Mouse (Mus musculus) neural tube, embryonic 15.5 days (tissue): ENCODE results near the gene Parva. TPM values are rescaled to one million over a fixed set of nuclear protein-coding genes. Genes with fewer than 3 reads are reported as not detected.

Experiments
- ATAC-seq: fragments of 200-750 bp; cut with Nextera tagmentation; 2 replicates; pipeline ENCODE4 v1.8.0; 2017; ENCODE audit warnings: mild to moderate bottlenecking, moderate TSS enrichment, moderate library complexity; ENCODE audit not compliant: low FRiP score
- H3K27ac ChIP-seq: fragments of 300-500 bp; sonication (generic); replicated peaks from 2 replicates; pipeline ENCODE4 v1.5.1; 2015; ENCODE audit warnings: mild to moderate bottlenecking, inconsistent platforms
- H3K27me3 ChIP-seq: fragments of 300-500 bp; sonication (generic); replicated peaks from 2 replicates; pipeline ENCODE4 v1.6.1; 2015; ENCODE audit warnings: inconsistent platforms
- H3K36me3 ChIP-seq: fragments of 300-500 bp; sonication (generic); 2 replicates; pipeline ENCODE4 v1.6.1; 2015; ENCODE audit warnings: inconsistent platforms
- H3K4me1 ChIP-seq: fragments of 300-500 bp; sonication (generic); 2 replicates; pipeline ENCODE4 v1.6.1; 2015; ENCODE audit warnings: inconsistent platforms
- H3K4me2 ChIP-seq: fragments of 300-500 bp; sonication (generic); 2 replicates; pipeline ENCODE4 v1.6.1; 2015; ENCODE audit warnings: inconsistent platforms, mild to moderate bottlenecking, moderate library complexity
- H3K4me3 ChIP-seq: fragments of 300-500 bp; sonication (generic); replicated peaks from 2 replicates; pipeline ENCODE4 v1.5.1; 2015; ENCODE audit warnings: mild to moderate bottlenecking, inconsistent platforms
- H3K9ac ChIP-seq: fragments of 300-500 bp; sonication (generic); replicated peaks from 2 replicates; pipeline ENCODE4 v1.6.1; 2015; ENCODE audit warnings: mild to moderate bottlenecking, inconsistent platforms
- H3K9me3 ChIP-seq: fragments of 300-500 bp; sonication (generic); replicated peaks from 2 replicates; pipeline ENCODE4 v1.6.1; 2016; ENCODE audit warnings: inconsistent platforms
- WGBS: fragments of 180-500 bp; shearing (Covaris S2); methylation state at CpG from one replicate; pipeline ENCODE4 v1.1.7; 2015; ENCODE audit warnings: mixed read lengths; 5-methylcytosine and 5-hydroxymethylcytosine counted together
- polyA plus RNA-seq: library from polyadenylated mRNA; unstranded; fragments of >200 nt; fragmentation: Nextera tagmentation; extraction: Ambion mirVana; gene quantifications from 2 replicates; pipeline ENCODE4 v1.2.1, GENCODE M21; 2015

Parva gene
- polyA plus RNA-seq, 1 experiment from 2014 or later = 23.7 TPM

DNA sequence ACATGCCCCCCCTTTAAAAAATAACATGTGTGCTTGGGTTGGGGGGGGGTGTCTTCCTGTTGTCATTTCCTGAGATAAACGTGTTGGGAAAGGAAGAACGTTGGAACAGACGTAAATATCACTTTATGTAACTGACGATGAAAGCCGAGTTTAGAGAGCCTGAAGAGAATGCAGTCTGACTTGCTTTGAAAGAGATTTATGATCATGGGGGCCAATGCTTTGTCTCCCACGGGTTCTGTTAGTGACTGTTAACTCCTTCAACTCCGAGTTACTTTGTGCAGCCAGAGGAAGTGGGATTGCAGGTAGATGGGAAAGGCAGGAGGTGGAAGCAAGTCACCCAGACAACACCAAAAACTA lies 72.8 kb downstream of the Parva start:
- no peak overlapping the region for H3K4me3 ChIP-seq
- no peaks in the 10 kb centered on the region for H3K27me3 ChIP-seq
- H3K9me3 ChIP-seq = no peaks in the 10 kb centered on the region
- no peak for ATAC-seq
- H3K27ac ChIP-seq = no peak overlapping the region
- no peak overlapping the region for H3K4me2 ChIP-seq
- 3% methylated on average over 7 of the region's 7 CpGs for WGBS
- H3K9ac ChIP-seq = no peak overlapping the region
- peaks cover 45% of the 10 kb centered on the region for H3K4me1 ChIP-seq
- H3K36me3 ChIP-seq = no peaks in the 10 kb centered on the region

DNA sequence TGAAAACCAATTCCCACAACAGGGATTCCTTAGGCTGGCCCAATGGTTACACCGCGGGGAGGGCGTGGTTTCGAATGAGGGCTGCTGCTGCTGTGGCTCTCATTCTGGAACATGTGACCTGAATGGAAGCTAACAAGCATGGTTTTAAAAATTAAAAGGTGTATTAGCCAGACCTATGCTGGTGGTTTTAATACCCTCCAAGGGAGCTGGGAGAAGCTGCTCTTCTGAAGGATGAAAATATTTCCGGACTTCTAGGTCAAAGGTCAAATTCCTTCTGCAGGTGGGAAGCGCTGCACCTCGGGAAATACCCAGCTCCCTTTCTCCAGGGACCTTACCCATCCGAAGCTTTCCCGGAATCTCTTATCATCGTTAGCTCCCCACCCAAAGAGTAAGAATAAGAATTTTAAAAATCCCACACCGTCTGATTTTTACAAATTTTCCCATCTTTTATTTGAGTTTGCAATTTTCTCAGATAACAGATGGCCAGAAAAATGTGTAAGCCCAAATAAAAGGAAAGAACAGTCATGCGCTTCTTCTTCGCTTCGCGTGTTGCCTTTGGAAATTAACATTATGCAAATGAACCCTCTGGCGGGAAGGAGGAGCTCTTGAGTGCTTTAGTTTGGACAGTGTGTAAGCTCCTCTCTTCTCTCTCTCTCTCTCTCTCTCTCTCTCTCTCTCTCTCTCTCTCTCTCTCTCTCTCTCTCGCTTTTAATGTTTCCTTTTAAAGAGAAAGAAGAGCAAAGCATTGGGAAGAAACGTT lies 74.9 kb downstream of the Parva start:
- Histone ChIP-seq H3K9ac (no peak overlapping the region), H3K4me3 (no peak overlapping the region), H3K9me3 (no peaks in the 10 kb centered on the region), H3K4me2 (peak overlapping the region; percentile 43), H3K27ac (0 out of 2 replicates have a peak overlapping the region, but pooled peaks have one; percentile 18), H3K36me3 (no peaks in the 10 kb centered on the region), H3K27me3 (no peaks in the 10 kb centered on the region), H3K4me1 (peaks cover 40% of the 10 kb centered on the region)
- 0 out of 2 replicates have a peak, but pooled peaks have one; percentile 33 for ATAC-seq
- 23% methylated on average over 18 of the region's 18 CpGs for WGBS

DNA sequence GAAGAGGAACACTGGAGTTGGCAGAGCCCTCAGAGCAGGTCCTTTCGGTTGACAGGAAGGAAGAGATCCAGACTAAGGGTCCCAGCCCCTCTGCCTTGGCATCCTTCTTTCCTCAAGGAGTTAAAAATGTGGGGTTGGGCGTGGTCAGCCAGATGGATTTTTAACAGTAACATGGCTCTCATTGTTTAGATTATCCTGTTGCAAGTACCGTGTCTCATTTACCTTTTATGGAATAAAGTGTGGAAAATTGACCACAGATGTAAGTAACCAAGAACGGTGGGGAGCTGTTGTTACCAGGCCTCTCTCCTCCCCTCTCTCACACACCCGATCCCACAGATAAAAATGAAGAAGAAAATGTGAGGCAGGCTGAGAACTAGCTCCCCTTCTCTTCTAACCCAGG lies 75.5 kb downstream of the Parva start:
- H3K4me2 ChIP-seq = peak overlapping the region; percentile 43
- ATAC-seq = no peak
- 20% methylated on average over 5 of the region's 5 CpGs for WGBS
- no peak overlapping the region for H3K9ac ChIP-seq
- H3K36me3 ChIP-seq = no peaks in the 10 kb centered on the region
- H3K4me3 ChIP-seq = no peak overlapping the region
- no peaks in the 10 kb centered on the region for H3K27me3 ChIP-seq
- peaks cover 40% of the 10 kb centered on the region for H3K4me1 ChIP-seq
- 0 out of 2 replicates have a peak overlapping the region, but pooled peaks have one; percentile 18 for H3K27ac ChIP-seq
- H3K9me3 ChIP-seq = no peaks in the 10 kb centered on the region

DNA sequence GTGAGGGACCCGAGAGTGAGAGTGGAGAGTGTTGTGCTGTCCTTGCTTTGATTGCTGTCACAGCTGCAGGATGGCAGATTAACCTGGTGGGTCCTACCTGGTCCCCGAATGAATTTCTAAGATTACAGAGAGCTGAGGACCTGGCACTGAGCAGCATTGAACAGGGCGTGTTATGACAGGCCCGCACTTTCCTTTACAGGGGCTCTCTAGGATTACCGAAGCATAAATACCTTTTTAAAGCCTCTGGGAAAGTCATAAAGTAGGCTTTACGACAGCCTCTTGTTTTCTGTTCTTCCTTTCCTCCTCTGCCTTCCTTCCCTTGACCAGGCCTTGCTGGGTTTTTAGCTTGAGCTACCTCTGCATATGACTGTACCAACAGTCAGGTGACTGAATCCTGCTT lies 76.1 kb downstream of the Parva start:
- H3K36me3 ChIP-seq = no peaks in the 10 kb centered on the region
- H3K4me2 ChIP-seq = no peak overlapping the region
- H3K9me3 ChIP-seq = no peaks in the 10 kb centered on the region
- H3K4me3 ChIP-seq = no peak overlapping the region
- peaks cover 40% of the 10 kb centered on the region for H3K4me1 ChIP-seq
- 0 out of 2 replicates have a peak overlapping the region, but pooled peaks have one; percentile 18 for H3K27ac ChIP-seq
- no peak overlapping the region for H3K9ac ChIP-seq
- ATAC-seq = no peak
- 27% methylated on average over 6 of the region's 6 CpGs for WGBS
- no peaks in the 10 kb centered on the region for H3K27me3 ChIP-seq

DNA sequence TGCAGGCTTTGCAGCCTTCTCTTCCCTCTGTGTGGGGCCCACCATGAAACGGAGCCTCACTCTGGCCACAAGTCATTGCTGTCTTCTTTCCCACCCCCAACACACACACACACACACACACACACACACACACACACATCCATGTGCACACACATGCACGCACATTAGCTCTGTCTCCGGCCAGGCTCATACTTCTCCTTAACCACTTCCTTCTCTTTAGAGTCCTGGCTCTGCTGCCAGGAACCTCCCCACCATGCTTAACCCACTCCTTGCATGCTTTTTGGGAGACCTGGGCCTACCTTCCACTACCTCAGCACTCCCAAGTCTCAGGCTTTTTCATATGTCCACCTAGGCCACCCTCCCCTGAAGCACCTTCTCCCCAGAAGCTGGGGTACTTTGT lies 76.6 kb downstream of the Parva start:
- 78% methylated on average over 3 of the region's 3 CpGs for WGBS
- no peaks in the 10 kb centered on the region for H3K36me3 ChIP-seq
- ATAC-seq = no peak
- H3K9me3 ChIP-seq = no peaks in the 10 kb centered on the region
- no peak overlapping the region for H3K9ac ChIP-seq
- H3K27me3 ChIP-seq = no peaks in the 10 kb centered on the region
- no peak overlapping the region for H3K4me2 ChIP-seq
- H3K4me1 ChIP-seq = peaks cover 38% of the 10 kb centered on the region
- no peak overlapping the region for H3K4me3 ChIP-seq
- no peak overlapping the region for H3K27ac ChIP-seq

DNA sequence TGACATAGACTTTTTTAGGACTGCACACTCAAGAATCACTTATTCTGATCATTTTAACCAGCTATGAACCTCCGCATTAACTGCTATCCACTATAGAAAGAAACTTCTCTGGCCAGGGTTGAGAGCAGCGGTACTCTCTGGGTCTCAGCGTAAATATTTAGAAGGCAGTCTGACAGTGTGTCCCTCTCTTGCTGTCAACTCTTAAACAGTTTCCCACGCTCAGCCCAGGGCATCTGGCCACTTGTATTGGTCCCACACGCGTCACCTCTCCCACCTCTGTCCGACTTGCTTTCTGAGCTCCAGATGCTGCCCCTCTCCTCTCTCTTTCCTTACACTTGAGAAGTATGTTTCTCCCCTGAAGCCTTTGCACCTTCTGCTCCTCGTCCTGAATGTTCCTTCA lies 81.8 kb downstream of the Parva start:
- Histone ChIP-seq H3K9ac (no peak overlapping the region), H3K4me2 (no peak overlapping the region), H3K4me1 (peaks cover 4% of the 10 kb centered on the region), H3K9me3 (no peaks in the 10 kb centered on the region), H3K36me3 (no peaks in the 10 kb centered on the region), H3K27ac (no peak overlapping the region), H3K27me3 (no peaks in the 10 kb centered on the region), H3K4me3 (no peak overlapping the region)
- no peak for ATAC-seq
- WGBS = 90% methylated on average over 8 of the region's 8 CpGs

DNA sequence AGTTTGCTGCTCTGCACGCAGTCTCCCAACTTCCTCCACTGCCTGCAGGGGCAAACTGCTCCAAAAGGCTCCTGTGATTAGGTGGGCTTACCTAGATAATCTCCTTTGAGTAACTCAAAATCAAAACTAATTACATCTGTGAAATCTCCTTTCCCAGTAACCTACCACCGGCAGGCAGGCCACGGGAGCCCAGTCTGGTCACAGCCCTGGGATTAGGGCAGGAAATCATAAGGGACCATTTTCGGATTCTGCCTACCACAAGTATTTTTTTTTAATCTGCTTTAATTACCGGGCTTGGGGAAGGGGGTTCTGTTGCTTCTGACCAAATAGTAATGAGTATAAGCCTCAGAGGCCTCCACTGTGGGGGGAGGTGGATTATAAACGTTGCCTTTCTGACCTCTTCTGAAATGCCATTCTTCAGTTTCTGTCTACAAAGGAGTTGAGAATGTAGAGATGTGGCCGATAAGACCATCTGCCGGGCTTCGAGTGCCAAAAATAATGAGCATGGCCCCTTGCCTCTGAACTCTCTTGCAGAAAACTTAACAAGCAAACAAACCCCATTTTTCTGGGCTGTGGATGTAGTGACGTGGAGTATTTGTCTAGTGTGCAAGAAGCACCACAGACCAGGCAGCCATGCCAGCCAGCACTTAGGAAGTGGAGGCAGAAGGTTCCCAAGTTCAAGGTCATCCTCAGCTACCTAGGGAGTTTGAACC lies 83.2 kb downstream of the Parva start:
- Histone ChIP-seq H3K9ac (no peak overlapping the region), H3K4me1 (peaks cover 4% of the 10 kb centered on the region), H3K4me3 (no peak overlapping the region), H3K9me3 (no peaks in the 10 kb centered on the region), H3K4me2 (no peak overlapping the region), H3K27ac (no peak overlapping the region), H3K36me3 (no peaks in the 10 kb centered on the region), H3K27me3 (no peaks in the 10 kb centered on the region)
- 55% methylated on average over 10 of the region's 10 CpGs for WGBS
- no peak for ATAC-seq

DNA sequence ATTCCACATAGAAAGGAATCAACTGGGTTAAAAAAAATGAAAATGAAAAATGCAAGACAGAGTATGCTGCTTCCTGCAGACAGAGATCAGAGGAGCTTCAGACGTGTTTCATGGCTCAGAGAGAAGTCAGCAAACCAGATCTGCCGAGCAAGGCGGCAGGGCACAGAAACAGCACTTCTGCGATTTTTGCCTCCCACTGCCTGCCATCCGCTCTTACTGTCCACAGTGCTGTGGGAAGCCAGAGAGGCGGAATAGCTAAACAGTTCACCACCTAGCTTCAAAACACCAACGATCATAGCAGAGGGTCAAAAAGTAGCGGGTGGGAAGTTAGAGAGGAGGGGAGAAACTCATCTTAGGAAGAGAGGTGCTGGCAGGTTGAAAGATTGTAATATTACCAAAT lies 84.0 kb downstream of the Parva start:
- H3K27me3 ChIP-seq = no peaks in the 10 kb centered on the region
- 74% methylated on average over 8 of the region's 8 CpGs for WGBS
- H3K4me1 ChIP-seq = peaks cover 4% of the 10 kb centered on the region

DNA sequence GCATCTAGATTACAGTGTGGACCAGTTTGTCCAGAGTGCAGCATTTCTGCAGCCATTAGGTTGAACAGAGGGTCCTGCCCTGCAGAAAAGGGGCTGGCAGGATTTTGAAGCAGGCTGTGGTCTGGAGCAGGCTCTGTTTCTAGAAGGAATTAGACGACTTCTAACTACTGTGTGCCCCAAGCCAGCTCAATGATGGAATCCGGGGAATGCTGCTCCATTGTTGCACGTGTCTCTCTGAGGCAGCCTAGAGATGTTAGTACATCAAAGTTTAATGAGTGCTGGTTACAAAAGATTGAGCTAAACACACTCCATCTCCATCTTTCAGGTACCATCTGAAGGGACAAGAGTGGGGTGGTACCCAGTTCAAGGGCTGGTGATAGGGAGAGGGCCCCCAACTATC lies 85.0 kb downstream of the Parva start:
- Histone ChIP-seq H3K27ac (no peak overlapping the region), H3K9me3 (no peaks in the 10 kb centered on the region), H3K36me3 (no peaks in the 10 kb centered on the region), H3K27me3 (no peaks in the 10 kb centered on the region), H3K9ac (no peak overlapping the region), H3K4me3 (no peak overlapping the region), H3K4me2 (no peak overlapping the region), H3K4me1 (peaks cover 4% of the 10 kb centered on the region)
- no peak for ATAC-seq
- WGBS = 32% methylated on average over 3 of the region's 3 CpGs

More for the DNA sequence above, 84.0 kb downstream of the Parva start:
- Histone ChIP-seq H3K9me3 (no peaks in the 10 kb centered on the region), H3K9ac (no peak overlapping the region), H3K36me3 (no peaks in the 10 kb centered on the region), H3K4me3 (no peak overlapping the region), H3K4me2 (no peak overlapping the region), H3K27ac (no peak overlapping the region)
- no peak for ATAC-seq

DNA sequence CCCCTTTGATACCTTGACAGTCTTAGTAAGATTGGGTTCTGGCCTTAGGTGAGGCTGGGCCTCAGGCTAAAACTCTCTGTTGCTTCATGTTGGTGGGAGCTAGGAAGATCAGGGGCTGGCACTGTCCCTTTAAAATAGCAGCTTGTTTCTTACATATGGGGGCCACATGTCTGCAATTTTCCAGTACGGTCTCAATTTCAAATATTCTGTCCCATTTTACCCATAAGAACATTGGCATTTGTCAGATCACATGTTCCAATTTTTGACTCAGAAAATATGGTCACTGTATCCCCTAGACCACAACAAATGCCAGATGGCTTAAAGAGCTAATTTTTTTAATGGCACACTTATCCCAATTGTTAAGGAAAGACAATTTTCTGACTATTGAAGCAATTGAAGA lies 85.6 kb downstream of the Parva start:
- Histone ChIP-seq H3K9ac (no peak overlapping the region), H3K27ac (no peak overlapping the region), H3K9me3 (no peaks in the 10 kb centered on the region), H3K4me2 (no peak overlapping the region), H3K36me3 (no peaks in the 10 kb centered on the region), H3K27me3 (no peaks in the 10 kb centered on the region), H3K4me1 (peaks cover 4% of the 10 kb centered on the region), H3K4me3 (no peak overlapping the region)
- WGBS = 81% methylated on average over 1 of the region's 1 CpGs
- no peak for ATAC-seq

DNA sequence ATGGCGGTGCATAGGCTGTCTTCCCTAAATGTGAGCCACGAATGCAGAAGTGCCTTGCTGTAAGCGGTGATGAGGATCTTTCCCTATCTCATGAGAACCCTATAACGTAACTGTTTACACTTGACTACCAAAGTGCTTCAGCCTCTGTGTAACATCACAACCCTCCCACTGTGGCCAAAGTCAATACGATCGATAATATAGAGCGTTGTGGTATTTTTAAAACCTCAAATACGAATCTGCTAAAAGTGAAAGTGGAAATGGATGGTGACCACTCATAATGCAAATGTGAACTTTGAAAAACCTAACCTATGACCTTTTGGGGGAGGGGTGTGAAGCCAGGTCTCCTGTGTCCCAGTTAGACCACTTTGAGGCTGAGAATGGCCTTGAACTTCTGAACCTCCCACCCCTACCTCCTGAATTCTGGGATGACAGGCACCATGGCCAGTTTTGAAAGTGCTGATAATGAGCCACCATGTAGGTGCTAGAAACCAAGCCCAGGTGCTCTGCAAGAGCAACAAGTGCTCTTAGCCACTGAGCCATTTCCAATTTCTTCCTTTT lies 87.4 kb downstream of the Parva start:
- H3K9ac ChIP-seq = no peak overlapping the region
- no peak overlapping the region for H3K4me2 ChIP-seq
- no peak overlapping the region for H3K4me3 ChIP-seq
- no peak for ATAC-seq
- no peak overlapping the region for H3K27ac ChIP-seq
- no peaks in the 10 kb centered on the region for H3K27me3 ChIP-seq
- no peaks in the 10 kb centered on the region for H3K36me3 ChIP-seq
- peaks cover 4% of the 10 kb centered on the region for H3K4me1 ChIP-seq
- 94% methylated on average over 8 of the region's 8 CpGs for WGBS
- no peaks in the 10 kb centered on the region for H3K9me3 ChIP-seq

DNA sequence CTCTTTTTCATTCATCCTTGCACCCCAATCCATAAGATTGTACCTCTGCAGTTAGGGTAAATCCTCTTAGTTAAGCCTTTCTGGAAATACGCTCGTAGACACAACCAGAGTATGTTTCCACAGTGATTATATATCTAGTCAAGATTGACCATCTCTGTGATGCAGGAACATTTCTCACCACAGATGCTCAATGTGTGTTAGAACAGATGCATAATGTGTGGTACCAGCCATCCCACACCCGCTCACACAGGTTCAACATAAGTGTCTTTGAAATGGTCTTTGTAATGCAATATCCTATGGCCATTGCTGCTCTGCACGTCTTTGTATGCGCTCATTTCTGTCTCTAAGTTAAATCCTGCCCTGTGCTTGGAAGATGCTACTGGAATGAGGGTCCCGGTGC lies 98.2 kb downstream of the Parva start:
- Histone ChIP-seq H3K27me3 (no peaks in the 10 kb centered on the region), H3K4me2 (no peak overlapping the region), H3K27ac (no peak overlapping the region), H3K9ac (no peak overlapping the region), H3K4me3 (no peak overlapping the region), H3K4me1 (peaks cover 20% of the 10 kb centered on the region; the same call in 1 of the 2 replicates), H3K9me3 (no peaks in the 10 kb centered on the region), H3K36me3 (no peaks in the 10 kb centered on the region)
- WGBS = 89% methylated on average over 6 of the region's 6 CpGs
- no peak for ATAC-seq
